Mouse (Mus musculus): ENCODE measurements around the gene Gm49673. TPM values are rescaled to one million over a fixed set of nuclear protein-coding genes. Genes with fewer than 3 reads are reported as not detected.
A peak's percentile ranks its signal among the peaks of the same experiment; 100 is the strongest.
"Not testable (repeated sequence)": the region's sequence is repeated elsewhere in the genome, so short reads cannot be mapped to it uniquely, and the experiment has no call there.

Gene Gm49673
- polyA plus RNA-seq, 1 experiment from 2014 or later, result not detected

DNA sequence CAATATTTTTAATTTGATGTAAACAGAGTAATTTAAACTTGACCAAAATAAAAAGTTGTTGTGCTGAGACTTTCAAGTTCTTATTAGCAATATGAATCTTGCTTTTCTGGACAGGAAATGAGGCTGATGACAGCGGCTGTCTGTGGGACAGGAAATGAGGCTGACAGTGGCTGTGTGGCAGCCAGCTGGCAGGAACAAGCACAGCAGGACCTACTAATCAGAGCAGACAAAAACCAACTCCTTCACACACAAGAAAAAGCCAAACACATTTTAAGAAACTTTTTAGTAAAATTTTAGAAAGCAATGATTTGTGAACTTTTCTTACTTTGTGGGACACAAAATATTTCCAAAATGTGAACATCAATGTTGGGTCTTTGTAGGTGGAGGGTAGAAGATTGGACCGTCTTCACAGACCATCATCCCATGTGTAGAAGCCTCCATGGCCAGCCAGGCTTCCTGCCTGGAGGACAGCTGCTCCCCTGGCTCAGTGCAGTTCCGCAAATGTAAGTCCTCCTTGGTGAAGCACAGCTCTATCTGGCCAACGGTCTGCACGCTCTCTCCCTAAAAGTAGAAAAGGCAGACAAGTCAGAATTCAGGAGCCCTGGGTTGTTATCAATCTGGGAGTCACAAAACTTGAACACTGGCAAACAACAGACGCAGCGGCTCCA, 19.1 kb downstream of the Gm49673 start:
- not testable (repeated sequence) for H3K9me3 ChIP-seq; H3K27me3 ChIP-seq; H3K4me3 ChIP-seq; H3K4me1 ChIP-seq; H3K27ac ChIP-seq (replicated peaks); H3K36me3 ChIP-seq; H3K4me2 ChIP-seq (replicated peaks); ATAC-seq (ENCODE audit: low FRiP score, low read depth); H3K9ac ChIP-seq (replicated peaks)
- 100% methylated on average over 1 of the region's 7 CpGs for WGBS

DNA sequence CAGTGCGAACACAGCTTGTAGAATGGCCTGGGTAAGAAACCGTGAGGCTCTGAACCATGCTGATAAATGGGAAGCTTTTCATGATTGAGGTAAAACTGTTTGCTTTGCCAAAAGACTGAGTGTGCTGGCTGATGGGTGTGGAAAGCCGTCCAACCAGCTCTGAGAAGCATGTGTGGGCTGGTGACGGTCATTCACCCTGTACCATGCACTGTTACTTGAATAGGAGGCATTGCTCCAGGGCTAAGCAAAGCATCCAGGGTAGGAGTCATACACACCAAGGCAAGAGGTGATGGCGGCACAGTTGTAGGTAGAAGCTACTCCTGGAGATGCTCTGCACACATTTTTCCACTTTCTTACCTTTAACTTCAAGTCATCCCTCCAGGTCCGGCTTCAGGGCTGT, 23.0 kb downstream of the Gm49673 start:
- ATAC-seq (ENCODE audit: low FRiP score, low read depth), result not testable (repeated sequence)
- 100% methylated on average over 1 of the region's 6 CpGs for WGBS

DNA sequence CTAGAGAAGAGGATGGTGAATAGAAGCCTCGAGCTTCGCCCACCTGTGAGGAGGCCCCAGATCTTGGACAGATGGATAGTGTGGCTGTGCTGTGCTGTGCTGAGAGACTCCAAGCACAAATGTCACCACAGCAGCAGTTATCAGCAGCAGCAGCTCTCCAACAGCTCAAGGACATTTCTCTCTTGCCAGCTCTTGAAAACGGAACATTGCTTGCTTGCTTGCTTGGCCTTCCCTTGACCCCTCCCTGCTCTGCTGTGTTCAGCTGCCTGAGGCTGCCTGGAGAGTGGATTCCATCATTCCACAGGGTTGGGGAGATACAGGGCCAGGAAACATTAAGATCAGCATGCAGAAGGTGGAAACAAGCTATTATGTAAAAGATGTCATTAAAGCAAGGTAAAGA, 24.6 kb downstream of the Gm49673 start:
- no CpG with 5 or more reads among the region's 3 CpGs for WGBS
- not testable (repeated sequence) for H3K4me1 ChIP-seq; H3K27ac ChIP-seq (replicated peaks); H3K4me3 ChIP-seq; H3K36me3 ChIP-seq; H3K27me3 ChIP-seq; H3K4me2 ChIP-seq (replicated peaks); H3K9me3 ChIP-seq; H3K9ac ChIP-seq (replicated peaks); ATAC-seq (ENCODE audit: low FRiP score, low read depth)

More for the DNA sequence above, 23.0 kb downstream of the Gm49673 start:
- not testable (repeated sequence) for H3K27ac ChIP-seq (replicated peaks); H3K9ac ChIP-seq (replicated peaks); H3K4me2 ChIP-seq (replicated peaks); H3K36me3 ChIP-seq; H3K27me3 ChIP-seq; H3K4me1 ChIP-seq; H3K9me3 ChIP-seq; H3K4me3 ChIP-seq

DNA sequence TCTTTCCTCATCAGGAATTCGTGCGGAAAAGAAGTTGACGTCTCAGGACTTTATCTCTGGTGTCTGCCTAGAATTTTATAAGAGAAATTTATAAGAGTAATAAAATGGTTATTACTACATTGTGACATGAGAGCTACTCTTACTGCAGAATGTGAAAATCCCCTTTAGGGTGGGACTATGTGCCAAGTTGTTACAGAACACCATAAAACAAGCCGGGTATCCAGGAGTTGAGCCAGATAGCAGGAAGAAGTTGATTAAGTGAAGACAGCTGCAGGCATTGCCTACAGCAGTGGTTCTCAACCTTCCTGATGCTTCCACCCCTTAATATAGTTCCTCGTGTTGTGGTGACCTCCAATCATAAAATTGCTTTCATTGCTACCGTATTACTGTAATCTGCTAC, 30.7 kb downstream of the Gm49673 start:
- not testable (repeated sequence) for H3K27me3 ChIP-seq; H3K9me3 ChIP-seq; H3K4me3 ChIP-seq; H3K4me1 ChIP-seq; H3K4me2 ChIP-seq (replicated peaks); H3K36me3 ChIP-seq; H3K27ac ChIP-seq (replicated peaks); ATAC-seq (ENCODE audit: low FRiP score, low read depth); H3K9ac ChIP-seq (replicated peaks)
- no CpG with 5 or more reads among the region's 6 CpGs for WGBS

DNA sequence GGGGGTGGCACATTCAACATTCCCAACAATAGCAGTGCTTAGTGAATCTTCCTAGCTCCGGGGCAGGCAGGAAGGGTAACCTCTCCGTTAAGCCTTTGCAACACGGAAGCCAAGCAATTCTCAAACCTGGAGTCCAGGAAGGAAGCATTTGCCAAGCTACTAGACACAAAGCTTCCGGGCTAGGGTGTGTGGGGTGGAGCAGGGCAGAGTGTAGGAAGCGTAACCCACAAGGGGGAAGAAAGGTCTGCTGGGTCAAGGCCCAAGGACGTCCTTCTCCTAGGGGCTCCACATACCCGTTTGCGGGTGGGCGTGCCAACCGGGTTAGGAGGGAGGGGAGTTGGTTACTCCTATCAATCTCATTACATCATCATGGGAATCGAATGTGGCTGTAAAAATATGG, 31.2 kb downstream of the Gm49673 start:
- H3K27ac ChIP-seq (replicated peaks); H3K4me3 ChIP-seq; H3K4me2 ChIP-seq (replicated peaks); H3K4me1 ChIP-seq; H3K27me3 ChIP-seq; ATAC-seq (ENCODE audit: low FRiP score, low read depth); H3K9me3 ChIP-seq; H3K9ac ChIP-seq (replicated peaks); H3K36me3 ChIP-seq: not testable (repeated sequence)
- WGBS, result 80% methylated on average over 6 of the region's 11 CpGs

DNA sequence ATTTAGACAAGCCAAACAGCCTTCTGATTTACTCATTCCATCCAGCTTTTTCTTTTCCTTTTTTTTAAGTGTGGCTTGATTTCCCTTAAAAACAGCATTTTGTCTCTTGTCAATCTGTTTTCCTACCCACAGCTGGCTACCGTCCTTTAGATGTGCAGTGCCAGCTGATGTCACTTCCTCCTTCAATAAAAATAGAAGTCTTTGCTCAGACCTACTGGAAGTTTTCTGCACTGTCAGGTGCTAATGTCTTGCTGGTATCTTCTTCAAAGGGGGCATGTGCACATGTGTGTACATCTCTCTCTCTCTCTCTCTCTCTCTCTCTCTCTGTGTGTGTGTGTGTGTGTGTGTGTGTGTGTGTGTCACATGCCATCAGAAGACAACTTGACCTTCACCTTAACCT, 35.4 kb downstream of the Gm49673 start:
- no CpG with 5 or more reads among the region's 1 CpGs for WGBS

DNA sequence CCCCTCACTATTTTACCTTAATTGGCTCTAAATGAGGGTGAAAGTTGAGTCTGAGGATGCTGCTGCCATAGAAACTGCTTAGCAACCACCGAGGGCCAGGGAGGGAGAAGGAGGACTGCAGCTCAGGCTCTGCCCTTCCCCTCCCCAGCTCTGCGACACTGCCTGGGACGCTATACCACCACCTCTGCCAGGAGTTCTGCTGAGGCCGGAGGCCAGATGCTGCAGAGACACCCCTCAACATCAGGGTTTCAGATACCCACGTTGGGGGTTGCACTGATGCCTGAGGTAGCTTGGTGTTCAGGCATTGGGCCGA, 46.3 kb downstream of the Gm49673 start:
- WGBS, result 27% methylated on average over 3 of the region's 6 CpGs
- not testable (repeated sequence) for H3K4me1 ChIP-seq; H3K27me3 ChIP-seq; H3K4me2 ChIP-seq (replicated peaks); H3K4me3 ChIP-seq; H3K36me3 ChIP-seq; H3K27ac ChIP-seq (replicated peaks); H3K9me3 ChIP-seq; H3K9ac ChIP-seq (replicated peaks)
- ATAC-seq (ENCODE audit: low FRiP score, low read depth), result peak; percentile 82

More for the DNA sequence above, 35.4 kb downstream of the Gm49673 start:
- H3K9me3 ChIP-seq; H3K4me2 ChIP-seq (replicated peaks); H3K9ac ChIP-seq (replicated peaks); H3K27ac ChIP-seq (replicated peaks); H3K4me1 ChIP-seq; H3K4me3 ChIP-seq; H3K27me3 ChIP-seq; ATAC-seq (ENCODE audit: low FRiP score, low read depth); H3K36me3 ChIP-seq: not testable (repeated sequence)

DNA sequence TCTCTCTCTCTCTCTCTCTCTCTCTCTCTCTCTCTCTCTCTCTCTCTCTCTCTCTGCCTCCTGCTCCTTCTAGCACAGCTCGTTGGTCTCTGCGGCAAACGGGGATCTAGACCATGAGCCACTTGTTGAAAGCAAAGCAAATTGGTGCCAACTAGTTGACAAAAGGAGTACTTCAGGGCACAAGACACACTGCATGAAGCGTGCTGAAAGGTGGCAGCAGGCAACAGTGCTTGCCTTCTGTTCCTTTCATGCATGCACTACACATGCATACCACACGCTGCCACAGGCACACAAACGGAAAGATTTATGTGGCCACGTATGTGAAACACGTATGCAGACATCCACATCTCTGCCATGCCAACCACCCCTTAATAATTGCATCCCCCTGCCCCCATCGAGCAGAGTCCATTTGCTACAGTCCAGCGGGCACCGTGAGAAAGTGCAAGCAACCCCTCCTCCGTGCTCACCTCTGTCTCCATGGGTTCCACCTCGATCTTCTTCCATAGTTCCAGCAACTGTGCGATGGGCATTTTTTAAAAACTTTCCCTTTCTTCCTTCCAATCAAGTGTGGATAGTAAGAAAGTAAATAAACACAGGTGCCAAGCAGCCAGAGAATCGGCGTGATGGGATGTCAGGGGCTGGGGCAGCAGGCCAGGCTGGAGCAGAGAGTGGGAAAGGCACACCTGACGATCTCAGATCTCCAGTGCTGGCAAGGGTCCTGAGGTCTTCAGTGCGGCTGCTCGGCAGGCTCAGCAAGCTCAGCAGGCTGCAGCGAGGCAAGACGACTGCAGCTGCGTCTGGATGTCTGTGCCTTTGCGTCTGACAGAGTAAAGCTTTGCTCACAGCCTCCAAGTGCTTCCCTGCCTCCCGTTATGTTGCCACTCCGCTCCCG, 46.9 kb downstream of the Gm49673 start:
- peak; percentile 75 for ATAC-seq (ENCODE audit: low FRiP score, low read depth)
- WGBS, result 67% methylated on average over 3 of the region's 26 CpGs
- not testable (repeated sequence) for H3K27me3 ChIP-seq; H3K4me2 ChIP-seq (replicated peaks); H3K4me3 ChIP-seq; H3K4me1 ChIP-seq; H3K9ac ChIP-seq (replicated peaks); H3K36me3 ChIP-seq; H3K9me3 ChIP-seq; H3K27ac ChIP-seq (replicated peaks)

DNA sequence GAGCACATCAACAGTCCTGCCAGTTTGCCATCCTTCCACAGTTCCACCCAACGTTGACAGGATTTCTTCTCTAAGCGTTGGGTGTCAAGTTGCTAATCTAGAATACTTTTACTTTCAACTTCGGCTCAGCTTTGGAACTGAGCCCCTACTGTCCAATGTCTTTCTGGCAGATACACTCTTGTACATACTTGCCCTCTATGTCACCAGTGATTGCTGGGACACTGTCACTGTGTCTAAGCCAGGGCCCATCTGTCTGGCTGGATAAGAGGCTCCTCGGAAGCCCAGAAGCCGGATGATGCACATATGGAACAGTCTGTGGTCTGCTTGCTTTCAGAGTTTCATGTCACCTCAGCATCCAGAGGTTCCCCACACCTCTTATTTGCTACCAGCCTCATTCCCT, 51.4 kb downstream of the Gm49673 start:
- H3K27me3 ChIP-seq; H3K27ac ChIP-seq (replicated peaks); H3K9ac ChIP-seq (replicated peaks): not testable (repeated sequence)

DNA sequence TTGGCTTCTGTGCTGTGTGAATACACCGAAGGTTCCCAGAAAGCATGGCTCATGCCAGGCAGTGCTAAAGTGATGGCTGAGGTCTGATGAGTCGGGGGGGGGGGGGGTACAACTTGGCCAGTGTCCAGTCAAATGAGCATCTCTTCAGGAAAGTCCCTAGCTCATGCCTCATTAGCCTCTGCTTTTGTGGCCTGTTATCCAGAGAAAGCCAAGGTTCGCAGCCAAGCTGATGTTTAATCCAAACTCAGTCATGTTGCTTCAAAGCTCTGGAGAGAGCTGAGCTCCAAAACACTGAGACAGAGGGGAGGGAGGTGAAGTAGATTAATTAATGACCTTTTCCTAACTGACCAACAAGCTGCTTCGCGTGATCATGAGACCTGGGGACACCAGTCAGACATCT, 51.9 kb downstream of the Gm49673 start:
- H3K27me3 ChIP-seq; H3K27ac ChIP-seq (replicated peaks); H3K4me1 ChIP-seq; H3K36me3 ChIP-seq; ATAC-seq (ENCODE audit: low FRiP score, low read depth); H3K4me2 ChIP-seq (replicated peaks); H3K4me3 ChIP-seq; H3K9ac ChIP-seq (replicated peaks); H3K9me3 ChIP-seq: not testable (repeated sequence)
- WGBS, result 33% methylated on average over 3 of the region's 5 CpGs

More for the DNA sequence above, 51.4 kb downstream of the Gm49673 start:
- not testable (repeated sequence) for H3K4me2 ChIP-seq (replicated peaks); H3K4me1 ChIP-seq; H3K9me3 ChIP-seq; H3K36me3 ChIP-seq; H3K4me3 ChIP-seq; ATAC-seq (ENCODE audit: low FRiP score, low read depth)
- 78% methylated on average over 4 of the region's 5 CpGs for WGBS

DNA sequence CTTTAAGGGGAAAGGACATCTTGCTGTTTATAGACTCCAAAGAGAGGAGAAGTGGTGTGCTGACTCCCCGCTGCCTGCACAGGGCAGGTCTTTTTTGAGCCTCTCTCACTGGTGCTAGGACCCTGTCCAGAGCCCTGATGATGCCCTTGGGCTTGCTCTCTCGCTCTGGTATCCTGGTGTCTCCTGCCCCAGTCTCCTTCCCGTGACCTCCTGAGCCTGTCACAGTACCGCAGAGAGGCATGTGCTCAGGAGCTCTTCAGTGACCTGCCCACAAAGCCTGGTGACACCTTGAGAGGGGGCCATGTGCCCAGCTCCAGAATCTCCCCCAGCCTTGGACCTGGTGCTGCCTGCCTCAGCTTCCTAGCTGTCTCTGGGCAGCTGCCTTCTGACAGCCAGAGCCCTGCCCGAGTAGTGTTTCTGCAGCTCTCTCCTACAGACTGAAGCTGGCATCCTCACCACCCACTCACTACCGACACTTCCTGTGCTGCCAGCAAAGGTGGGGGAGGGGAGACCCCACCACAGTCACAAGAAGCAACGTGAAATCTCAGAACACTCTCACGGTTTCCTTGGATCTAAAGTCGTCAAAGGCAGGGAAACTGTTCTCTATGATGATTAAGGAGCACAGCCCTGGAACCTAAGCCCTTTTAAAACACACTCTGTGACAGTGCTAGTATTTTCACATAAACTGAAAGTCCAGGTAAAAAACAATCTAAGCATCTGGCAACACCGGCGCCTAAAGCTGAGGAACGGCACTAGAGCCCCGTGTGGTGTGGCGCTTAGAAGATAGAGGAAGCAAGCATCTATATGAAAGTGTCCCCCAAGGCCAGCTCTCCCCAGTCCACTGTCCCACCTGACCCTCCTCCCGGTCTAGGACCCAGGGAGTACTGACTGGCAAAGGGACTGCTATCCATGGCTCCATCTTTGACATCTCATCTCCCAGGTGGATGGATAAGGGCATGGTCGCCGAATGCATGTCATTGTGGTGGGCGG, 54.8 kb downstream of the Gm49673 start:
- H3K4me3 ChIP-seq; H3K9ac ChIP-seq (replicated peaks); H3K27me3 ChIP-seq; H3K4me1 ChIP-seq; H3K9me3 ChIP-seq; H3K4me2 ChIP-seq (replicated peaks); H3K27ac ChIP-seq (replicated peaks); ATAC-seq (ENCODE audit: low FRiP score, low read depth); H3K36me3 ChIP-seq: not testable (repeated sequence)
- 68% methylated on average over 4 of the region's 18 CpGs for WGBS

DNA sequence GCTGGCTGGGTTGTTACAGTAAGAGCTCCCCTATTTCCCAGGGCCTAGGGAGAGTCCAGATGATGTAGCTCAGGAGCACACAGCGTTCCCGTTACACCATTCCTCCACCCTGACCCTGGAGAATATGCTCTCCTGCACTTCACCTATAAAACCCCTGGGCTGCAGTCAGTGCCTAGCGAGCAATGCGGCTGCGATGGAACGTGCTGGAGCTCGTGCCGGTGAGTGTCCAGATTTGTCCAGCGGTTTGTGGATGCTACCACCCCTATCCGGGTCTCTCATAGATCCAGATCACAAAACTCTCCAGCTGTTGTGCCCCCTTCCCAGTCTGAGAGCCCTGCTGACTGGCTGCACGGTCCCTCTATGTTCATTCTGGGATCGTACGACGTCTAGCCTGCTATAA, 56.3 kb downstream of the Gm49673 start:
- not testable (repeated sequence) for H3K4me2 ChIP-seq (replicated peaks); ATAC-seq (ENCODE audit: low FRiP score, low read depth); H3K4me3 ChIP-seq; H3K36me3 ChIP-seq; H3K27me3 ChIP-seq; H3K9me3 ChIP-seq; H3K4me1 ChIP-seq; H3K9ac ChIP-seq (replicated peaks); H3K27ac ChIP-seq (replicated peaks)
- WGBS, result 92% methylated on average over 14 of the region's 14 CpGs
